Mouse (Mus musculus) embryonic facial prominence, embryonic 10.5 days (tissue): ENCODE data around the gene Gabpb1. TPM values are rescaled to one million over a fixed set of nuclear protein-coding genes. Genes with fewer than 3 reads are reported as not detected.

Experiments used
- DNase-seq: peaks from one replicate; pipeline ENCODE4 v3.0.0-alpha.2; 2017; ENCODE audit warnings: low spot score
- H3K27ac ChIP-seq: fragments of 300-500 bp; sonication (generic); replicated peaks from 2 replicates; pipeline ENCODE4 v1.5.1; 2016; ENCODE audit warnings: mild to moderate bottlenecking
- H3K27me3 ChIP-seq: fragments of 300-500 bp; sonication (generic); replicated peaks from 2 replicates; pipeline ENCODE4 v1.6.1; 2016; ENCODE audit warnings: low read depth, mild to moderate bottlenecking; ENCODE audit not compliant: poor library complexity, severe bottlenecking
- H3K36me3 ChIP-seq: fragments of 300-500 bp; sonication (generic); replicated peaks from 2 replicates; pipeline ENCODE4 v1.6.1; 2016; ENCODE audit warnings: mild to moderate bottlenecking, moderate library complexity
- H3K4me1 ChIP-seq: fragments of 300-500 bp; sonication (generic); 2 replicates; pipeline ENCODE4 v1.6.1; 2016
- H3K4me3 ChIP-seq: fragments of 300-500 bp; sonication (generic); 2 replicates; pipeline ENCODE4 v1.5.1; 2016; ENCODE audit warnings: mild to moderate bottlenecking, moderate library complexity
- H3K9me3 ChIP-seq: fragments of 300-500 bp; sonication (generic); 2 replicates; pipeline ENCODE4 v1.6.1; 2016; ENCODE audit warnings: mild to moderate bottlenecking
- WGBS: fragments of 180-500 bp; shearing (Covaris S2); methylation state at CpG from one replicate; pipeline ENCODE4 v1.1.7; 2016; 5-methylcytosine and 5-hydroxymethylcytosine counted together
- polyA plus RNA-seq: library from polyadenylated mRNA; unstranded; fragments of >200 nt; fragmentation: Nextera tagmentation; extraction: Ambion mirVana; gene quantifications from 2 replicates; pipeline ENCODE4 v1.2.1, GENCODE M21; 2016

The Gabpb1 gene
- polyA plus RNA-seq, 1 experiment from 2014 or later = 87.3 TPM

DNA sequence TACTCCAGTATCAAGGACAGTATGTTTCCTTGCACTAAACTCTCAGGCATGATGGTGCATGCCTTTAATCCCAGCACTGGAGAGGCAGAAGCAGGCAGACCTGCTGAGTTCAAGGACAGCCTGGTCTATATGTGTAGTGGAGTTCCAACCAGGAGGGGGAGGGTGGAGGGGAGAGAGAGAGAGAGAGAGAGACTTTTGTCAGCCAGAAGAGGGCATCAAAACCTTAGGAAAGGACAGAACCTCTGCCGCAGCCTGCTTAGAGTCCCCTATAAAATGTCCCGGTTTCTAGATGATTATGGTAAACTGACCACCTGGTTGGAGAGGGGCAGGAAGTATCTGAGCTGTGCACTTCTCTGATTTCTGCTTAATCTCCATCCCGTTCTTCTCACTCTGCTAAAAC lies 77.1 kb downstream of the Gabpb1 start:
- WGBS = 13% methylated on average over 3 of the region's 3 CpGs
- H3K4me3 ChIP-seq = no peak overlapping the region

DNA sequence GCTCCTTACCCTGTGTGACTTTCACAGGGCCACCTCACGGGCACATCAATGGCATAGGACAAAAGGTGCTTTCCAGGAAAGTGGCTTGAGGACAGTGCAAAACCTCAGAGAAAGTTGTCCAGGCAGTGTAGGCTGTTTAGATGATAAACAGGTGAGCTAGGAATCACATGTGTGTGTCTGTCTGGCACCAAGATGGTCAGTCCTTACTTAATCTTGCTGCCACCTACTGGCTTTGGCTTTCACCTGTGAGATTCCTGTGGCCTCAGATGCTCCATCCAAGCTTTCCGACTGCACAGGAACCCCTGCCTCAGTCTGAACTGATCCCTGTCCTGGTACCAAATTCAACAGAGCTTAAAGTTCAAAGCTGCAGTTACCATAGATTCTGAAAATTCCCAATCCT lies 77.8 kb downstream of the Gabpb1 start:
- Histone ChIP-seq H3K27ac (no peak overlapping the region), H3K4me1 (peaks cover 5% of the 10 kb centered on the region; the same call in 1 of the 2 replicates), H3K4me3 (no peak overlapping the region), H3K9me3 (no peaks in the 10 kb centered on the region), H3K27me3 (peaks cover 7% of the 10 kb centered on the region), H3K36me3 (no peaks in the 10 kb centered on the region)
- WGBS = 45% methylated on average over 2 of the region's 2 CpGs
- DNase-seq = no peak

More for the DNA sequence above, 77.1 kb downstream of the Gabpb1 start:
- H3K4me1 ChIP-seq = peaks cover 5% of the 10 kb centered on the region; the same call in 1 of the 2 replicates
- peaks cover 7% of the 10 kb centered on the region for H3K27me3 ChIP-seq
- peak; percentile 27 for DNase-seq
- no peak overlapping the region for H3K27ac ChIP-seq
- no peaks in the 10 kb centered on the region for H3K9me3 ChIP-seq
- no peaks in the 10 kb centered on the region for H3K36me3 ChIP-seq

DNA sequence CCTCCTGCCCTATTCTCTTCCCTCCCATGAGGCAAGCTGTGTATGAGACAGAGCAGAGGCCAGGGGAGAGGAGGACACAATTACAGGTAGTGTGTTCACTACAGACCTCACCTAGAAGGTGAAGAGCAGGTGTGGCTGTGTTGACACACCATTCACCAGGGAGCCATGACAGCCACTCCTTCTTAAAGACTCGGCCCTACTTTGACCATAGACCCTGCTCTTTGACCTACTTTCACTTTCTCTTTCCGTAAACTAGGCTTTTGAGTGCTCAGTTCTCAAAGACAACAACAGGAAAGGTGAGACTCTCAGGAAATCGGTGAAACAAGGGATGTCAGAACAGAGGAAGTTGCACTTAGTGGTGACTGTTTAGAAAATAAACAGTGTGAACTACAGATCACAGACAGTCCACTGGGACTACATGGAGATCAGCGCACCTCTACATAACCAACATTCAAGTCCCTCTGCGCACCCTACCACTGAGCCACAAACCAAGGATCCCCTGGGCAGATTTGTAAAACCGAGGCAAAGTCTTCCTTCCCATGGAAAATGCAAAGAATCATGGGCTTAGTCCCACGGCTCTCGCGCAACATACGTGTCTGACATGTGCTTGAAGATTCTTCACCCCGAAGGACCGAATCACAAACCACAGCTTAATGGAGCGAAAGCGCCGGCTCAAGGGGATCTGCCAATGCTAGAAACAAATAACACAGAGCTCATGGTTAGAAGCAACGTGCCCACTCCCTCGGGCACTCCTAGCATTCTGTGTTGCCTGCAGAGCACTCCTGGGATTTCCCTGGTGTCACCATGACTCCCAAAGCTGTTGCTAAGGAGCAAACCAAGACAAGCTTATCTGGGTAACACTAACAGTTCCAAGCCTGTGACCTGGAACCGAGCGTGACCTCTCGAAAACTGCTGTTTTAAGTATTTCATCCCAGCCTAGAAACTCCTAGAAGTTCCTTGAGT lies 78.6 kb downstream of the Gabpb1 start:
- no peak overlapping the region for H3K4me3 ChIP-seq
- no peaks in the 10 kb centered on the region for H3K36me3 ChIP-seq
- WGBS = 86% methylated on average over 20 of the region's 20 CpGs
- H3K4me1 ChIP-seq = peaks cover 5% of the 10 kb centered on the region; the same call in 1 of the 2 replicates
- H3K27me3 ChIP-seq = peaks cover 7% of the 10 kb centered on the region
- no peak overlapping the region for H3K27ac ChIP-seq
- H3K9me3 ChIP-seq = no peaks in the 10 kb centered on the region
- no peak for DNase-seq

DNA sequence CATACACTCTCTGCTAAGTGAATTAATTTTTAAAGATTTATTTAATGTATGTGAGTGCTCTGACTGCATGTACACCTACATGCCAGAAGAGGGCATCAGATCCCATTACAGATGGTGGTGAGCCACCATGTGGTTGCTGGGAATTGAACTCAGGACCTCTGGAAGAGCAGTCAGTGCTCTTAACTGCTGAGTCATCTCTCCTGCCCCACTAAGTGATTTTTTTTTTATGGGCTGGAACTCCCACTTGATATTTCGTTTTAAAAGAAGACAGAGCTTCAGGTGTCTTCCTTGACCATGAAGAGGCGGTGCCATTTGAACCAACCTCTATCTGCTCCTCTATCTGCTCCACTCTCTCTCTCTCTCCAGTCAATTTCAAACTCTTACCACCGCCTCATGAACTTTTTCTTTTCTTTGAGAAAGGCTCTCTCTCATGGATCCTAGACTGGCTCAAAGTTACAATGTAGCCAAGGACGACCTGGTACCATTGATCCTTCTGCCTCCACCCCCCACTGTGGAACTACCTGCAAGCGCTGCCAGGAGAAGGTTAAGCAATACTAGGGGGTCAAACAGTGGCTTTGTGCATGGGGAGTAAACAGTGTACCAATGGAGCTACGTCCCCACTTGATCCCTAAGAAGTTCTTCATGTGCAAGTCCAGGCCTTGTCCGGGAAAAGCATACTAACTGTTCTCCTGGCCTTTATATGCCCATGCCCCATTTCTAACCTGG lies 79.6 kb downstream of the Gabpb1 start:
- no peak for DNase-seq
- H3K9me3 ChIP-seq = no peaks in the 10 kb centered on the region
- H3K36me3 ChIP-seq = no peaks in the 10 kb centered on the region
- 91% methylated on average over 7 of the region's 7 CpGs for WGBS
- H3K27ac ChIP-seq = no peak overlapping the region
- H3K27me3 ChIP-seq = peaks cover 7% of the 10 kb centered on the region
- no peak overlapping the region for H3K4me3 ChIP-seq
- H3K4me1 ChIP-seq = peaks cover 5% of the 10 kb centered on the region; the same call in 1 of the 2 replicates

GRCm38 (mm10) chr2:126593831-126594610 lies 82.1 kb downstream of the Gabpb1 start:
- DNase-seq = peak; percentile 82
- H3K4me3 ChIP-seq = peak overlapping the region; percentile 48
- no peaks in the 10 kb centered on the region for H3K36me3 ChIP-seq
- H3K4me1 ChIP-seq = no peaks in the 10 kb centered on the region
- WGBS = 29% methylated on average over 26 of the region's 26 CpGs
- no peaks in the 10 kb centered on the region for H3K9me3 ChIP-seq
- H3K27me3 ChIP-seq = peaks cover 7% of the 10 kb centered on the region; the same call in 1 of the 2 replicates
- peak overlapping the region; percentile 48; the same call in 1 of the 2 replicates for H3K27ac ChIP-seq

DNA sequence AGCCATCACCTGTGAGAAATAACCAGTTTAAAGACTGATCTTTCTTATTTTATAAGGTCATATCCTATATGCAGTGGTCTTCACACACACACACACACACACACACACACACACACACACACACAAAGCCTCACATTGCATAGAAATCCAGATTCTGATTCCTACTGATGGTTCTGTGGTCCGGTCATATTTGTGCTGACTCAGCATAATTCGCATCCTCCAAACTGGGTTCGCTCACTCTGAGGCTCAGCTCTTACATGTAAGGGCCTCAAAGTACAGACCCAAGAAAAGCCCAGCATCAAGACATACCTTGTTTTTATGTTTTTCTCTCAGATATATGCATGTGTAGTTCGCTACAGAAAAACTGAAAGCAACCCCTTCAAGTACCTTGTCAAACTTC lies 84.8 kb downstream of the Gabpb1 start:
- no peak for DNase-seq
- no peak overlapping the region for H3K4me3 ChIP-seq
- H3K27ac ChIP-seq = no peak overlapping the region
- H3K4me1 ChIP-seq = no peaks in the 10 kb centered on the region
- WGBS = 89% methylated on average over 4 of the region's 4 CpGs
- H3K27me3 ChIP-seq = peaks cover 7% of the 10 kb centered on the region; the same call in 1 of the 2 replicates
- H3K9me3 ChIP-seq = no peaks in the 10 kb centered on the region
- H3K36me3 ChIP-seq = no peaks in the 10 kb centered on the region

- Histone ChIP-seq H3K4me1 (peaks cover 3% of the 10 kb centered on the region; the same call in 1 of the 2 replicates), H3K9me3 (no peaks in the 10 kb centered on the region), H3K27ac (no peak overlapping the region), H3K36me3 (no peaks in the 10 kb centered on the region), H3K4me3 (no peak overlapping the region), H3K27me3 (no peaks in the 10 kb centered on the region)
- 83% methylated on average over 3 of the region's 3 CpGs for WGBS
- no peak for DNase-seq
Observed at GRCm38 (mm10) chr2:126587468-126587867, 88.7 kb downstream of the Gabpb1 start.

- no peaks in the 10 kb centered on the region for H3K36me3 ChIP-seq
- no peak overlapping the region for H3K27ac ChIP-seq
- WGBS = 83% methylated on average over 8 of the region's 8 CpGs
- H3K4me1 ChIP-seq = peaks cover 3% of the 10 kb centered on the region; the same call in 1 of the 2 replicates
- DNase-seq = no peak
- H3K4me3 ChIP-seq = no peak overlapping the region
- H3K9me3 ChIP-seq = no peaks in the 10 kb centered on the region
- H3K27me3 ChIP-seq = no peaks in the 10 kb centered on the region
Observed at GRCm38 (mm10) chr2:126584621-126585369, 91.3 kb downstream of the Gabpb1 start.

DNA sequence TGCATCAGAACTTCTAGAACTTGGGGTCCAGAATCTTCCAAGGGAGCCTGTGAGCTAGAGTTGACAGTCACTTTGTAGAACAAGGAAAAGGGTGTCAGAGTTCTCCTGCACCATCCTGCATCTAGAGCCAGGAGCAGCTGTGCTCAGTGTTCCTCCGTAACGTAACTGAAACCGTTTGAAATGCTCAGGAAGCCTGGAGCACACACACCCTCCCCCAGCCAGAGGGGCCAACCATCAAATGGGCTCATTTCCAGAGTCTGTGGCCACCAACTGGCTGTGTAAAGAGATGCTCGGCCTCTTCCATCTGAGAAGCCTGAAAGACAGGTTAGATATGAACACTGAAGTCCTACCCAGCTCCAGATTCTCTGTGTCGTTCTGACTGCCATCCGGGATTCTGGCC lies 92.2 kb downstream of the Gabpb1 start:
- Histone ChIP-seq H3K27ac (no peak overlapping the region), H3K4me1 (peaks cover 3% of the 10 kb centered on the region; the same call in 1 of the 2 replicates), H3K4me3 (no peak overlapping the region), H3K9me3 (no peaks in the 10 kb centered on the region), H3K36me3 (no peaks in the 10 kb centered on the region), H3K27me3 (no peaks in the 10 kb centered on the region)
- WGBS = 74% methylated on average over 6 of the region's 6 CpGs
- DNase-seq = no peak

DNA sequence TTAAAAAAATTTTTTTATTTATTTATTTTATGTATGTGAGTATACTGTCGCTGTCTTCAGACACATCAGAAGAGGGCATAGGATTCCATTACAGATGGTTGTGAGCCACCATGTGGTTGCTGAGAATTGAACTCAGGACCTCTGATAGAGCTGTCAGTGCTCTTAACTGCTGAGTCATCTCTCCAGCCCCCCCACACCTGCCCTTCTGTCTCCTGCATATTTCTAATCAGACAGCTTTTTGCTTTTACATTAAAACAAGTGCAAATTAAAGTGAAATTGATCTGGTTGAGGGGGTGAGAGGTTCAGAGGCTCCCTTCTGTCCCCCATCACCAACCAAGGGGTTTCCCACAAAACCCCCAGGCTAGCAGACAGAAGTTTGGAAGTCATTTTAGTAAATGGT lies 96.9 kb downstream of the Gabpb1 start:
- H3K27me3 ChIP-seq = no peaks in the 10 kb centered on the region
- no peak overlapping the region for H3K27ac ChIP-seq
- 90% methylated on average over 1 of the region's 1 CpGs for WGBS
- no peaks in the 10 kb centered on the region for H3K9me3 ChIP-seq
- no peak for DNase-seq
- peaks cover 3% of the 10 kb centered on the region; the same call in 1 of the 2 replicates for H3K4me1 ChIP-seq
- H3K36me3 ChIP-seq = no peaks in the 10 kb centered on the region
- H3K4me3 ChIP-seq = no peak overlapping the region
